Mouse (Mus musculus): Measurements from ENCODE around the gene Ldlrad1. TPM values are rescaled to one million over a fixed set of nuclear protein-coding genes. Genes with fewer than 3 reads are reported as not detected.

Gene Ldlrad1
- total RNA-seq, 2 experiments from 2014 or later: not detected

GRCm38 (mm10) chr4:107253125-107254091, 44.4 kb downstream of the Ldlrad1 start, which contains the start of the genes Lrrc42 and Hspb11:
TSS of gene Lrrc42 (minus strand) at chr4:107253532.
TSS of gene Hspb11 (plus strand) at chr4:107253593.
- DNase-seq (ENCODE audit: low spot score in 2 of 2): peak; percentile 89 to 92

- no peak for DNase-seq (ENCODE audit: low spot score in 2 of 2)
Observed at GRCm38 (mm10) chr4:107254414-107254813, 45.4 kb downstream of the Ldlrad1 start.

GRCm38 (mm10) chr4:107260001-107260400, 51.0 kb downstream of the Ldlrad1 start:
- no peak for DNase-seq (ENCODE audit: low spot score in 2 of 2)

Other genes starting within 250 kb of the Ldlrad1 start
- 10 to 100 TPM; 54.8 to 64.0 TPM for gene Mrpl37, start 142.3 kb upstream of the Ldlrad1 start, total RNA-seq (2021)
- gene Cyb5rl, start 142.2 kb upstream of the Ldlrad1 start, total RNA-seq (2021): 1 to 10 TPM; 6.3 to 7.6 TPM
- not detected for gene Cdcp2, start 112.3 kb upstream of the Ldlrad1 start, total RNA-seq (2021)
- gene Tmem59, start 30.8 kb upstream of the Ldlrad1 start, total RNA-seq (2021): 100 to 1,000 TPM; 233 to 241 TPM
- 10 to 100 TPM; 14.0 to 15.9 TPM for gene Tceanc2, start 30.1 kb upstream of the Ldlrad1 start, total RNA-seq (2021)
- 10 to 100 TPM; 29.7 to 32.0 TPM for gene Lrrc42, start 44.4 kb downstream of the Ldlrad1 start, total RNA-seq (2021)
- 10 to 100 TPM; 17.8 to 18.6 TPM for gene Hspb11, start 44.4 kb downstream of the Ldlrad1 start, total RNA-seq (2021)
- not detected for gene Dio1, start 98.0 kb downstream of the Ldlrad1 start, total RNA-seq (2021)
- gene Yipf1, start 105.2 kb downstream of the Ldlrad1 start, total RNA-seq (2021): 10 to 100 TPM; 45.2 to 47.4 TPM
- gene Ndc1, start 158.6 kb downstream of the Ldlrad1 start, total RNA-seq (2021): 10 to 100 TPM in 1 of 2 experiments, 1 to 10 TPM in 1; 9.7 to 11.6 TPM
- gene Glis1, start 225.4 kb downstream of the Ldlrad1 start, total RNA-seq (2021): under 1 TPM; 0.93 to 0.94 TPM

Measured in left cerebral cortex, adult 18-20 months (tissue).